17 mouse cellular contexts compared by ENCODE assay signal in genomic region chr2:30592391-30592790, GRCm38 (mm10). TPM values are rescaled to one million over a fixed set of nuclear protein-coding genes. Genes with fewer than 3 reads are reported as not detected.
DNase-seq lines count a peak whose midpoint lies in the region; ATAC-seq and TF ChIP-seq lines count a peak whose summit lies in the region.
"Had no signal": no experiment of that assay in that cellular context is flagged by ENCODE, and none has a peak within 500 bp of the region (broad histone marks: within the 10 kb centered on the region; RNA-seq: fewer than 3 reads in every experiment).

No protein-coding gene starts in this region.

- H3K9me3 ChIP-seq in kidney, embryonic 16.5 days (ENCODE audit: low read length): no peaks in the 10 kb centered on the region
- no peaks in the 10 kb centered on the region for H3K9me3 ChIP-seq in midbrain, postnatal 0 days (ENCODE audit: low read length)
- H3K9me3 ChIP-seq in midbrain, embryonic 13.5 days: no peaks in the 10 kb centered on the region
- H3K9me3 ChIP-seq: limb, embryonic 15.5 days; liver, embryonic 15.5 days had no signal

- H3K4me2 ChIP-seq in kidney, embryonic 16.5 days (replicated peaks; ENCODE audit: low read depth, low read length): no peak overlapping the region
- no peak overlapping the region for H3K4me2 ChIP-seq in midbrain, postnatal 0 days (ENCODE audit: low read depth, low read length, poor library complexity, severe bottlenecking)
- no peak overlapping the region for H3K4me2 ChIP-seq in midbrain, embryonic 13.5 days (replicated peaks)
- H3K4me2 ChIP-seq: limb, embryonic 15.5 days; liver, embryonic 15.5 days; midbrain, embryonic 11.5 days had no signal

- H3K36me3 ChIP-seq in kidney, embryonic 16.5 days (ENCODE audit: insufficient read depth, low read length): no peaks in the 10 kb centered on the region
- no peaks in the 10 kb centered on the region for H3K36me3 ChIP-seq in midbrain, postnatal 0 days (ENCODE audit: insufficient read depth, low read length)
- no peaks in the 10 kb centered on the region for H3K36me3 ChIP-seq in midbrain, embryonic 13.5 days
- H3K36me3 ChIP-seq: limb, embryonic 15.5 days; liver, embryonic 15.5 days had no signal

- H3K4me1 ChIP-seq in kidney, embryonic 16.5 days (ENCODE audit: insufficient read depth, low read length): peaks cover 51% of the 10 kb centered on the region
- H3K4me1 ChIP-seq in midbrain, postnatal 0 days (ENCODE audit: insufficient read depth, low read length): peaks cover 17% of the 10 kb centered on the region
- peaks cover 42% of the 10 kb centered on the region for H3K4me1 ChIP-seq in midbrain, embryonic 13.5 days (replicated peaks)

- no peak for ATAC-seq in kidney, embryonic 16.5 days (ENCODE audit: low FRiP score, low TSS enrichment)
- no peak for ATAC-seq in midbrain, postnatal 0 days (ENCODE audit: low FRiP score)
- no peak for ATAC-seq in midbrain, embryonic 13.5 days
- ATAC-seq: CD4-positive, CD25-positive, alpha-beta regulatory T cell, adult 4 months; Patski had no signal

- no peak overlapping the region for H3K4me3 ChIP-seq in kidney, embryonic 16.5 days (ENCODE audit: low read length)
- H3K4me3 ChIP-seq in midbrain, postnatal 0 days (ENCODE audit: low read depth, low read length): no peak overlapping the region
- H3K4me3 ChIP-seq in midbrain, embryonic 13.5 days (replicated peaks): no peak overlapping the region
- H3K4me3 ChIP-seq: limb, embryonic 15.5 days; liver, embryonic 15.5 days had no signal

- no peaks in the 10 kb centered on the region for H3K27me3 ChIP-seq in kidney, embryonic 16.5 days (ENCODE audit: insufficient read depth, low read length)
- H3K27me3 ChIP-seq in midbrain, postnatal 0 days (ENCODE audit: insufficient read depth, low read length): no peaks in the 10 kb centered on the region
- H3K27me3 ChIP-seq in midbrain, embryonic 13.5 days: no peaks in the 10 kb centered on the region
- H3K27me3 ChIP-seq: limb, embryonic 15.5 days; liver, embryonic 15.5 days; Patski had no signal

- WGBS in kidney, embryonic 16.5 days: 64% methylated on average over 6 of the region's 6 CpGs
- WGBS in midbrain, postnatal 0 days: 85% methylated on average over 6 of the region's 6 CpGs
- 66% methylated on average over 6 of the region's 6 CpGs for WGBS in midbrain, embryonic 13.5 days

- peak overlapping the region; percentile 18; the same call in 1 of the 2 replicates for H3K9ac ChIP-seq in kidney, embryonic 16.5 days (replicated peaks; ENCODE audit: low read length)
- 0 out of 2 replicates have a peak overlapping the region, but pooled peaks have one; percentile 4 for H3K9ac ChIP-seq in midbrain, postnatal 0 days (replicated peaks; ENCODE audit: low read length, poor library complexity, severe bottlenecking)
- no peak overlapping the region for H3K9ac ChIP-seq in midbrain, embryonic 13.5 days (replicated peaks)
- H3K9ac ChIP-seq: limb, embryonic 15.5 days; liver, embryonic 15.5 days had no signal

- intact Hi-C loops in heart, postnatal 10 days (cut with DNase I): no loop called here

- H3K27ac ChIP-seq in kidney, embryonic 16.5 days (ENCODE audit: low read length): no peak overlapping the region
- H3K27ac ChIP-seq in midbrain, postnatal 0 days (ENCODE audit: low read depth, low read length): no peak overlapping the region
- no peak overlapping the region for H3K27ac ChIP-seq in midbrain, embryonic 13.5 days
- H3K27ac ChIP-seq: liver, embryonic 15.5 days; macrophage had no signal

- TF ChIP-seq CTCF in midbrain, postnatal 0 days (IDR thresholded peaks at IDR 0.05): no peak

- DNase-seq in cerebellum, adult 9-11 months: peak; percentile 42
- DNase-seq in cerebellum, postnatal 36 days: no peak
- peak; percentile 93 for DNase-seq in heart, adult 11 months
- DNase-seq in heart, postnatal 10 days: no peak
- DNase-seq in kidney, adult 11 months: no peak
- DNase-seq in midbrain, postnatal 0 days (ENCODE audit: low spot score): no peak
- DNase-seq: adrenal gland, adult 8-10 months; heart, adult 18-20 months had no signal

RNA-seq across cellular contexts. Expression of gene Cstad, which starts 2.4 kb away (rescaled TPM):
- 1 to 10 TPM; 1.9 to 3.1 TPM for total RNA-seq in heart, postnatal 10 days (2021)
- 1.5 and 2.5 TPM in 2 replicates for polyA plus RNA-seq in kidney, embryonic 16.5 days (2015; fragmentation: Nextera tagmentation; extraction: Ambion mirVana)
- 0.55 and 2.2 TPM in 2 replicates for total RNA-seq in midbrain, postnatal 0 days (2014; rRNA removed)
- 0.64 and 0.70 TPM in 2 replicates for polyA plus RNA-seq in midbrain, postnatal 0 days (2015; fragmentation: Nextera tagmentation; extraction: Ambion mirVana)
- 0.27 and 0.43 TPM in 2 replicates for polyA plus RNA-seq in midbrain, embryonic 13.5 days (2015; fragmentation: Nextera tagmentation; extraction: Ambion mirVana)
- polyA plus RNA-seq: liver, embryonic 15.5 days; small intestine, adult 2 months had no signal

Comparison
In these comparisons a context has a peak if more than half of its experiments do, and no peak if none do; other contexts are left out.
1. DNase-seq: peak in cerebellum, adult 9-11 months (single experiment) and heart, adult 11 months (single experiment); none in cerebellum, postnatal 36 days (0 of 2), heart, postnatal 10 days (0 of 2), kidney, adult 11 months (single experiment) and midbrain, postnatal 0 days (single experiment).